Mouse (Mus musculus) liver, embryonic 11.5 days (tissue): ENCODE data around the gene Zfp458. TPM values are rescaled to one million over a fixed set of nuclear protein-coding genes. Genes with fewer than 3 reads are reported as not detected.

Experiments used
- polyA plus RNA-seq: library from polyadenylated mRNA; unstranded; fragments of >200 nt; fragmentation: Nextera tagmentation; extraction: Ambion mirVana; gene quantifications from 2 replicates; pipeline ENCODE4 v1.2.1, GENCODE M21; 2014

Zfp458 gene
- polyA plus RNA-seq, 1 experiment from 2014 or later, result 0.95 TPM

Other genes starting within 250 kb of the Zfp458 start
- gene Zfp712, start 217.3 kb downstream of the Zfp458 start, polyA plus RNA-seq, result 2.0 and 2.2 TPM in 2 replicates
- 2.7 and 4.1 TPM in 2 replicates for gene Zfp708, start 180.5 kb downstream of the Zfp458 start, polyA plus RNA-seq
- 2.3 and 3.6 TPM in 2 replicates for gene Gm28557, start 169.9 kb downstream of the Zfp458 start, polyA plus RNA-seq
- 0.08 and 0.48 TPM in 2 replicates for gene Rslcan18, start 162.2 kb downstream of the Zfp458 start, polyA plus RNA-seq
- gene Zfp759, start 156.8 kb downstream of the Zfp458 start, polyA plus RNA-seq, result 1.3 and 1.8 TPM in 2 replicates
- gene Rsl1, start 105.3 kb downstream of the Zfp458 start, polyA plus RNA-seq, result 2.3 and 2.7 TPM in 2 replicates
- gene Zfp455, start 84.0 kb downstream of the Zfp458 start, polyA plus RNA-seq, result 1.2 and 2.0 TPM in 2 replicates
- gene Zfp457, start 28.0 kb upstream of the Zfp458 start, polyA plus RNA-seq, result 0.40 TPM in 1 of 2 replicates, not detected in the other
- gene Zfp595, start 54.1 kb upstream of the Zfp458 start, polyA plus RNA-seq, result 2.0 and 2.3 TPM in 2 replicates
- gene Gm28044, start 82.1 kb upstream of the Zfp458 start, polyA plus RNA-seq, result 0.41 and 0.58 TPM in 2 replicates
- gene Zfp953, start 82.1 kb upstream of the Zfp458 start, polyA plus RNA-seq, result 1.5 and 1.9 TPM in 2 replicates
- gene Gm28041, start 97.3 kb upstream of the Zfp458 start, polyA plus RNA-seq, result 0.62 TPM in 1 of 2 replicates, not detected in the other
- gene Zfp456, start 97.3 kb upstream of the Zfp458 start, polyA plus RNA-seq, result 1.4 and 1.5 TPM in 2 replicates
- 3.0 and 4.4 TPM in 2 replicates for gene Zfp429, start 121.4 kb upstream of the Zfp458 start, polyA plus RNA-seq
- gene Zfp459, start 143.0 kb upstream of the Zfp458 start, polyA plus RNA-seq, result 0.74 and 0.75 TPM in 2 replicates
- gene Zfp874a, start 173.2 kb upstream of the Zfp458 start, polyA plus RNA-seq, result 5.8 and 6.9 TPM in 2 replicates
- gene Zfp874b, start 205.8 kb upstream of the Zfp458 start, polyA plus RNA-seq, result 2.6 and 2.8 TPM in 2 replicates
- 8.0 and 9.2 TPM in 2 replicates for gene Zfp58, start 222.1 kb upstream of the Zfp458 start, polyA plus RNA-seq
- not detected in 2 replicates for gene Gm26965, start 247.7 kb upstream of the Zfp458 start, polyA plus RNA-seq
- 13.9 and 15.7 TPM in 2 replicates for gene Zfp87, start 247.7 kb upstream of the Zfp458 start, polyA plus RNA-seq